Mouse (Mus musculus): ENCODE data around the gene Ahdc1.

Gene Ahdc1

DNA sequence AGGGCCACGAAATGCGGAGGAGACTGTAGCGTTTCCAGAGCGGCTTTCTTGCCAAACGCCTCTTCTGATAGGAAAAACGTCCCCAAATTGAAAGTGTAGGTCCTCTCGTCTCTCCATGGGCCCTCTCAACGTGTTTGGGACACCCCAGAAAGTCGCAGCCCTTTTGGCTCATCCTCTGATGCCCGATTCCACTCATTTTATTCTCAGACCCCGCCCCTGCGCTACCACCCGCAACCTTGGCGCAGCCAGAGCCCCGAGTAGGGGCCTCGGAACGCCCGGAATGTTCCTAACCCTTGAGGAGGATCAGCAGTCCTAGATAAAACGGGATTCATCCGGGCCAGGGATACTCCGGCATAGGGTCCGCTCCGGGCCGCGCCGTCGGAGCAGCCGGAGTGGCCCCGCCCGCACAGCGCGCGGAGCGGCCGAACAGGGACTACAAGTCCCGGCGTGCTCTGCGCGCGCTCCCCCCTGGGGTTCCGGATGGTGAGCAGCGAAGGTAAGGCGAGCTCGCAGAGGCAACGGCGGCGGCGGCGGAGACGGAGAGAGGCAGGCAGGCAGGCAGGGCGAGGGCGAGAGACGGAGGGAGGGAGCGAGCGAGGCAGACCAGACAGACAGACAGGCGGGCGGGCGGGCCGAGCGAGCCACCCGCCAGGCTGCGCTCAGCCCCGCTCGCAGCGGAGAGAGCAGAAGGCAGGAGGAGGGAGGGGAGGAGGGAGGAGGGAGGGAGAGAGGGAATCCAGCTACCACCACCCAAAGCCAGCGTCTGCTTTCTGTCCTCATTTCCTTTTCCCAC is at the start of gene Ahdc1:
TSS of gene Ahdc1 (plus strand) at position 233 of the 793 bp plus-strand sequence.
- peak; percentile 88 to 94 for DNase-seq (ENCODE audit: low spot score in 2 of 2)

DNA sequence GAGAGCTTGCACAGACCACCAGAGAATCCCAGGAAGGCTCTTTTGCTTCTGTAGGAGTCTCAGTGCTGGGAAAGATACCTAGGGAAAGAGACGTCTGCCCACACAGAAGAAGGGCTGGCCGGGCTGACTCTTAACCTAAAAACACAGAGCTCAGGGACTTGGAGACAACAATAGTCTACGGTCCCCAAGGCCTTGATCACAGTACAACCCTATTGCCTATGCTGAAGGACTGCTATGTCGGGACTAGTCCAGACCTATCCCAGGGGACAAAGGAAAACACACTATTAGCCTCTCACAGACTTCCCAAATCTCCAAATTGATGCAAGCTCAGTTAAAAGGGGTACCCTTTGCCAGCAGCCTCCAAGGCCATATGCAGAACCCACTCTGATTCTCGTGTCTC is 49.2 kb upstream of the Ahdc1 start:
- no peak for DNase-seq (ENCODE audit: low spot score in 2 of 2)

- DNase-seq (ENCODE audit: low spot score in 2 of 2) = no peak
Measured at GRCm38 (mm10) chr4:132962628-132963027, 48.4 kb upstream of the Ahdc1 start.

DNA sequence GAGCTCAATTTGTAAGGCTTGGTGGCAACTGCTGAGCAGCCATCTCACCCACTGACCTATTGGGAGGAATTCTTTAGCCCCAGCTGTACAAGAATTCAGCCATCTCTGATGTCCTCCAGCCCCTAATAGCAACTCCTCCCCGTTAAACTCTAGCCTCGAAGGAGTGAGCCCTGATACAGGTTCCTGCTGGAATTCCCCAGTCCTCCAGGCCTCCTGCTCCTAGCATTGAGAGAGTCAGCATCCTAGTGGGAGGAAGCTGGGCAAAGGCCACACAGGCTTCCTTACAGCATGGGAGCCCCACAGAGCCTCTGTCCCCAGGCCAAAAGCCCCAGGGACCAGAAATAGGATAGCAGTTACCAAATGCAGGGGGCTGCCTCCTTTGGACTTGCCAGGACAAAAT is 47.6 kb upstream of the Ahdc1 start:
- DNase-seq (ENCODE audit: low spot score in 2 of 2) = no peak

GRCm38 (mm10) chr4:132964064-132964463 is 47.0 kb upstream of the Ahdc1 start:
- DNase-seq (ENCODE audit: low spot score in 2 of 2) = no peak

DNA sequence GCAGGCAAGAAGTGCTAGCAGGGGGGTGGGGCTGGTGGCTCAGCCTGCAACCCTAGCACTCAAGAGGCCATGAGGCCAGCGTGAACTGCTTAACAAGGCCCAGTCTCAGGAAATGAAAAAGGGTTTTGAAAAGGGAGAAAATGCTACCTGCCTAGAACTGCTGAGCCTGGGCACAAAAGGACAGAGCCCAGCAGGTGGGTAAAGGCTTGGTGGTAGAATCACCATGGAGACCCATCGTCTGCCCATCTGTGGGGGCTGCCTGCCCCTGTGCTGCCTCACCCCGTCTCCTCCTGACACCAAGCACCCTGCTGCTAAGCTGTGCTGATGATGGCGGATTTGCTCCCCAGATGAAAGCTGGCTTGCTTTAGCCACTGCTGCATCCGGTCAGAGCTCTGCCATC is 46.6 kb upstream of the Ahdc1 start:
- DNase-seq (ENCODE audit: low spot score in 2 of 2) = no peak

GRCm38 (mm10) chr4:132968105-132968938 is 42.7 kb upstream of the Ahdc1 start:
- DNase-seq (ENCODE audit: low spot score in 2 of 2) = no peak

GRCm38 (mm10) chr4:132971601-132972000 is 39.5 kb upstream of the Ahdc1 start:
- DNase-seq (ENCODE audit: low spot score in 2 of 2) = no peak

GRCm38 (mm10) chr4:132972101-132972500 is 39.0 kb upstream of the Ahdc1 start:
- no peak for DNase-seq (ENCODE audit: low spot score in 2 of 2)

- no peak for DNase-seq (ENCODE audit: low spot score in 2 of 2)
Measured at GRCm38 (mm10) chr4:132972556-132972955, 38.5 kb upstream of the Ahdc1 start.

DNA sequence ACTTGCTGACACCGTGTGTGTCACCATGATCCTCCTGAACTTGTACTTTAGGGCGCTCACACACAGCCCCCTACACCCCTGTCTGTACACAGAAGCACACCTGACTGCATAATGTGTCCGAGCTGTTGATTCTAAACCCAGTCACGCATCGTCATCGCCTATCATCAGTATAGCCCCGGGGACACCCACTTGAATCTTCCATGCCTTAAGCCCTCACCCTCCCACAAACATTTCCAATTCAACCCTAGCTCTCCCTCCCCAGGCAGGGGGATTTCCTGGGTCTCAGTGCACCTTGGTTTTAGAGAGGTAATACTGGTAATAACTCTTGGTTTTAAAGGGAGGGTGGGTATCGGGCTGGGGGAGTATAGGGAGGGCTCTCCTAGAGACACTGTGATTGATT is 37.9 kb upstream of the Ahdc1 start:
- DNase-seq (ENCODE audit: low spot score in 2 of 2) = no peak

DNA sequence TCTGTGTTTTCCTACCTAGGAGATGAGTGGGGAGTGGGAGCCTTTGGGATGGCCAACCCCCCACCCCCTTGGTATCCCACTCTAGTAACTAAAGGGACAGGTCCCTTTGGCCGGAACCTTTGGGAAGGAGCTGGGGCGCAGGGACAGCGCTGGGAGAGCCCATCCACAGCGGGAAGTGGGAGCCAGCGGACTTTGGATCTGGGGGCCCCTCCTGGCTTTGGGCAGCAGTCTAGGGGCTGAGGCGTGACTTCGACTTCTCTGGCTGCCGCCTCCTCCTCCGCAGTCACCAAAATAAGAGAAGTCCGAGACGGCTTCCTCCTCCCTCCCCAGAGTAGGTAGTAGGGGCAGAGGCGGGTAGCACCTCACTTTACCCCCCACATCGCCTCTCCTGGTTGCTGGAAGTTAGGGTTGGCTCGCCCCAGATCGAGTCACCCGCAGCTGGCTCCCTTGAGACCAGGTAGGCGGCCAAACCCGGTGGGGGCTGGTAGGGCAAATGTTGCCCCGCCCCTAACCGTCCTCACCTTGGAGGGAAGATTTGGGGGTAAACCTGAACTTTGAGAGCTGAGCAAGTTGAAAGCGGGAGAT is 37.2 kb upstream of the Ahdc1 start, which contains the start of gene Fgr:
TSS of gene Fgr (plus strand) at position 282 of the 585 bp plus-strand sequence.
- DNase-seq (ENCODE audit: low spot score in 2 of 2) = peak; percentile 47 to 65

DNA sequence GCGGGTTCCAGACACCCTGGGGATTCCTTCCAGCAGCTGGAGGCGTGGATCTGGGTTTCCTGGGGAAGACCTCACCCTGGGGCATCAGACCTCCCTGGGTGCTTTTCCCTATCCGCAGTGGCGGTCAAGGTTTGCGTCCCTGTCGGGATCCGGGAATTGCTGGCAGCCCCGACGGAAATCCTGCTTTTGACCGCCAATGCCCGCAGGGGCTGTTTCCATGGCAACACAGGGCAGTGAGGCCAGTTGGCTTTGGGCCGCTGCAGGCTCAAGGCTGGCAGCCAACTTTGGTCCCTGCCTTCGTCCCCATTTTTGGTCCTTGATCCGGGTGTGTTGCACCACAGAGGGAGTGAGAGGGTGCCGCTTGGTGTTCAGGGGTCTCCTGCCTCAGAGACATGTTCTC is 36.2 kb upstream of the Ahdc1 start:
- peak in 1 of 2 experiments; percentile 42 for DNase-seq (ENCODE audit: low spot score in 2 of 2)

- no peak for DNase-seq (ENCODE audit: low spot score in 2 of 2)
Measured at GRCm38 (mm10) chr4:132975791-132976190, 35.3 kb upstream of the Ahdc1 start.

DNA sequence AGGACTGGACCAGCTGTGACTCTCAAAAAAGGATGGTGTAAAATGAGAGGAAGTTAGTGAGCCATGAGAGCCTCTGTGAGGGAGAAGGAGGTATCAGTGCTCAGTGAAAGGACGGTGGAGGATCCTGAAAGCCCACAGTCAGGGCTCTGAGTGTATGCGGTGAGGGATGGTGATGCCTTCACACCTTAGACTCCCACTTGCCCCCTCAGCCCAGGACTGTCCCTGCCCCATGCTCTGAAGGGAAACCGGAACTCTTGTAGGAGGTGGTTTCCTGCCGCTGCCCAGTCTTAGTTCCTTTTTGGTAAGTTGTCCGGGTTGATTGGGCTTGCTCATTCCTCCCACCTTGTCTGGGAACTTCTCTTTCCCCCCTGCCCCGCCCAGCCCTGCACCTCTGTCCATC is 34.3 kb upstream of the Ahdc1 start:
- DNase-seq (ENCODE audit: low spot score in 2 of 2) = peak; percentile 32 to 53

DNA sequence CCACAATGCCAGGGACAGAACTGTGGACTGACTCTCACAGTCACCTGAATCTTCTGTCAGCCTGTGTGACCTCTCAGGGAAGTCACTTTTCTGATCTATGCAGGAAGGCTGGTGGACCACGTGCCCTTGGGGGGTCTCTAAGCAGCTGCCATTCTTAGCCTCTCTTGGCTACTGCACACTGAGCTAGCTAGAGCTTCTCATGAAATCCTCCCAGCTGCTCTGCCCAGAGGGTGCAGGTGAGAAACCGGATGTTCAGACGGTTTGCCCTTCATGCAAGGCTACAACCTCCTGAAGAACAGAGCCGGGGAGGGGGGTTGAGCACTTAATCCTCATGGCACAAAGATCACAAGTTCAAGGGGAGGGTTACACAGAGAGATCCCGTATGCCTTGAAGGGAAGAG is 33.5 kb upstream of the Ahdc1 start:
- DNase-seq (ENCODE audit: low spot score in 2 of 2) = peak in 1 of 2 experiments; percentile 37

DNA sequence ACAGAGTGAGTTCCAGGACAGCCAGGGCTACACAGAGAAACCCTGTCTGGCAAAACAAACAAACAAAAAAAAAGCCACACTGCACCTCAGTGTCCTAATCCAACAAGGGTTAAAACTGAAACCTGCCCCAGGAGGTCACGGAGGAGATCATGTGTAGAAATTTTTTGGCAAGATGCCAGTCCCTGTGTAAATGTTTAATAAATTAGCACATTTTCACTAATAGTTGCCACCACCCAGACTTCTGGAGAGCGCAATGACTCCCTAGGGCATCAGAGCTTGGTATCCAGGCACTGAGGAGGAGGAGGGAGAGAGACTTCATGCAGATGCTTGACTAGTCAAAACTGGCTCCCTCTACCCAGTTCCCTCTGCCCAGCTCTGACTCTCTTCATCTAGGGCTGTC is 31.9 kb upstream of the Ahdc1 start:
- no peak for DNase-seq (ENCODE audit: low spot score in 2 of 2)

DNA sequence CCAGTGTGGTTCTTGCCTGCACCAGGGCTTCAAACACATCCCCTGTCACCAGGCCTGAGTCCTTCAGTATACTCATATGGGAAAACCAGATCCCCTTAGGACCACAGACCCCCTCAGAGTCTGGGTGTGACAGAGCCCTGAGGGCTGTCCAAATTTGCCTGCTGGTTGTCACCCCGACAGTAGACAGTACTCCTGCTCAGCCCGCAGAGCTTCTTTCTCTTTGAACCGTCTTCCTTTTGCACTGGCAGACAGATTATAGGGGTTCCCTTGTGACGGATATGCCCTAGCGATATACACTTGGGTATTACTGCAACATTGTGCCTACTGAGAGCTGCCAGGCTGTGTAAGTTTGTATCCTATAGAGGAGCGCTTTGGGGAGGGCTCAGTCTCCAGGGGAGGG is 29.4 kb upstream of the Ahdc1 start:
- no peak for DNase-seq (ENCODE audit: low spot score in 2 of 2)

- no peak for DNase-seq (ENCODE audit: low spot score in 2 of 2)
Measured at GRCm38 (mm10) chr4:132982999-132983398, 28.1 kb upstream of the Ahdc1 start.

GRCm38 (mm10) chr4:132983664-132984512 is 27.2 kb upstream of the Ahdc1 start:
- DNase-seq (ENCODE audit: low spot score in 2 of 2) = no peak

DNA sequence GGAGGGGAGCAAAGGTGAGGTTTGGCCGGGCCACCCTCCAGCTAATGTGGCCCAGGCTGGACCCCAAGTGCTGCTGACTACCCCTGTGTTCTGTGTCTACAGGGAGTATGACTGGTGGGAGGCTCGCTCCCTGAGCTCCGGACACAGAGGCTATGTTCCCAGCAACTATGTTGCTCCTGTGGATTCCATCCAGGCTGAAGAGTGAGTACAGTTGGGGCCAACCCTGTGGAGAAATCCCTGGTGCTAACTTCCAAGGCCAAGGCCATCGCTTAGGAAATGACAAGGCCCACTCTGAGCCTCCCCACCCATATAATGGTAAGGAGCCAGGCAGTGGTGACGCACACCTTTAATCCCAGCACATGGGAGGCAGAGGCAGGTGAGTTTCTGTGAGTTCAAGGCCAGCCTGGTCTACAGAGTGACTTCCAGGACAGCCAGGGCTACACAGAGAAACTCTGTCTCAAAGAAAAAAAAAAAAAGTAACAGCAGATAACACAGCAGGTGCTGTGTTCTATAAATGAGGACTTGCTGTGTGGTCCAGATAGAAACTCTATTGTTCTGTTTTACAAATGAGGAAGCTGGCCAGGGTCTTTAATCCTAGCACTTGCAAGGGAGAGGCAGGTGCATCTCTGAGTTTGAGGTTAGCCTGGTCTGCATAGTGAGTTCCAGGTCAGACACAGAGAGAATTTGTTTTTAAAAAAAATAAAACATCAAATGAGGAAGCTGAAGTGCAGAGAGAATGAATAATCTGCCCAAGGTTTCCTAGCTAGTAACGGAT is 22.3 kb upstream of the Ahdc1 start:
- no peak for DNase-seq (ENCODE audit: low spot score in 2 of 2)

Data from spleen, postnatal 10 days (tissue).